Mouse (Mus musculus): Measurements from ENCODE around the gene Kif3b. TPM values are rescaled to one million over a fixed set of nuclear protein-coding genes. Genes with fewer than 3 reads are reported as not detected.
A peak's percentile ranks its signal among the peaks of the same experiment; 100 is the strongest.

The Kif3b gene
- total RNA-seq, 1 experiment from 2014 or later, result 34.4 TPM

GRCm38 (mm10) chr2:153298460-153298859, 7.2 kb downstream of the Kif3b start:
- DNase-seq, result no peak

DNA sequence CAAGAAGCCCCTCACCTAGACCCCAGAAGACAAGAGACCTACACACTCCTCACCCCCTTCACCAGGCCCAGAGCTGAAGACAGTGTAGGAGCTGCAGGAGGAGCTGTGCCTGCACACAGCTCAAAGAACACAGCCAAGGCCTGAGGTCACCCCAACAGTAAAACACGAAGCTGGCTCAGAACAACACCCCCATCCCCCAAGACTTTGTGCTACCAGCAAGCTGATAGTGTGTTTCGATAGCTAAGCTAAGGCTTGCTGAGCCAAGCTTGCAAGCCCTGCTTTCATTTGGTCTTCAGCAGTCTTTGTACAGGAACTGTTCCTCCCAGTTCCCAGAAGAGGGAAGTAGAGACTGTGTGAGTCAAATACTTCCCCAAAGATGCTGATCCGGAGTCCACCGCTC, 7.7 kb downstream of the Kif3b start:
- no peak for DNase-seq

DNA sequence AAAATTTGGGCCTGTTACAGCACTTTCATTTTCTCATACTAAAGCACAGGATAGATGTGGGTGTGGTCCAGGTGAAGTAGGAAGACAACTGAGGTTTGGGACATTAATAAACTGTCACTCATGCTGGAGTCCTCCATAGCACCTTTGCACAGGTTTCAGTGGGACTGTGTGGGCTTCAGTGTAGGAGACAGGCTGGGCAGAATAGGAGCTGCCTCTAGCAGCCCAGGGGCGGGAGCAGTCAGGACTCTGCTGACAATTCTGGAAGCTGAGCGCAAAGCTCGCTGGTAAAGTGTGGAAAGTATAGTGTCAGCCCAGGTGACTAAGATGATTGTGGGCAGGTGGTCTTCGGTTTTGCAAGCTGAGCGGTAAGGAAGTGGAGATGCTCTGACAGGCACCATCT, 9.9 kb downstream of the Kif3b start:
- DNase-seq, result no peak

DNA sequence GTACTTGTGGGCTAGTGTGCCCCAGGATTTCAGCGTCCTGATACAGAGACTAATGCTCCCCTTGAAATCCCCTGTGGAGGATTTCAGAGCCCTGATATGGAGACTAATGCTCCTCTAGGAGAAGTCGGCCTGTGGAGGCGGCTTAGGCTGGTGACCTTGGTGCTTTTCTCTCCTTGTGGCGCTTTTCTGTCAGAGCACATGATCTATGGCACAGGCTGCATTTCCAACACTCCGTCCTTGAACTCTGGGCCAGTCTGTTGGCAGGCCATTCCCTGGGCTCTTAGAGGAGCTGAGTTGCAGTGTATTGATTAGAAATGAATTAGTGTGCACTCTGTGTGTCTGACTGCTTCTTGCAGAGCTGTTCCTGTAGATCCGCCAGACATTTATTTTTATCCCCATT, 14.0 kb downstream of the Kif3b start:
- DNase-seq, result peak; percentile 71

DNA sequence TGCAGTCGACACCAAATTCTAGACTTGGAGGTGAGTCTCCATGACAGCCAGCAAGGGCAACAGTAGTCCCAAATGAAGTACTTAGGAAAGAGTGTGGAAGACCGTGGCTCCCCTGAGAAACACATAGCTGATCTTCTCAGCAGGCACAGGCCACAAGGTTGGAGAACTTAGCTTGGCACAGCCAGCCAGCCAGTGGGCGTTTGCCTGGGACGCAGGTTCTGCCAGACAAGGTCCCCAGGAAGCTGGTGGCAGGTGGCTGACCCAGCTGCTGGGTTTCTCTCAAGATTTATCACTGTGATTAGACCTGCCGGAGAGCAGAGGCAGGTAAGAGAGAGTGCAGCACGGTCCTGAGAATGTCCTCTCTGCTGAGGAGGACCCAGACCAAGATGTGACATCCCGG, 17.4 kb downstream of the Kif3b start:
- DNase-seq, result no peak

GRCm38 (mm10) chr2:153309106-153309505, 17.9 kb downstream of the Kif3b start:
- DNase-seq, result no peak

GRCm38 (mm10) chr2:153310228-153310627, 19.0 kb downstream of the Kif3b start:
- DNase-seq, result no peak

DNA sequence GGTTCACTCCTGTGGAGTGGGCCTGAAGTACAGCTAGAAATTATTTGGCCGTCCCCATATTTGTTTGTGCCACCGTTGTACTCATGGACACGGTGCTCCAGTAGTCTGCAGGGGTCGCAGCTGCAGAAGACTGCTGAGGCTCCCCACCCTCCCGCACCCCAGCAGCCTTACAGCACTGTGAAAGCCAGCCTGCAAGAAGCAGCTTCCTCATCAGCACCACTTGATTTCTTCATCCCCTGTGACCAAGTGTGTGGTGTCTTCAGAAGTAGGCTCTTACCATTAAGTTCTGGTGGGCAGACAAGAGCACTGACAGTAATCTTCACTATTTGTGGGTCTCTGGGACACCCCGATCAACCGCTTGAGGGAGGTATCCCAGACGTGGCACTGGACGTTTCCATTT, 21.7 kb downstream of the Kif3b start:
- no peak for DNase-seq

DNA sequence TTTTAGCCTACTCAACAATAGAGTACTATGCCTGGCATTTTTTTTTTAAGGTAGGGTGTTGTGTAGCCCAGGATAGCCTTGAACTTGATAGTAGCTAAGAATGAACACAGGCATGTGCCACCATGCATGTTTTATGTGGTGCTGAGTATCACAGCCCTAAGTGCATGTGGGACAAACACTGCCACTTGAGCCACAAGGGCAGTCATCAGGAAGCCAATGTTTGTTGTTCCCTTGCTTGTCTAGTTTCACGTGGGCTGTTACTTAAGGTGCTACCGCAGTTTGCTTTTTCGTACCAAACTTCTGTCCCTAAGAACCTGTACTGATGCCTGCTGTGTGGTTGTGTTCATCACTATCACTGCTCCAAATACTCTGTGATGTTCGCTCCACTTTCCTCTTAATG, 27.2 kb downstream of the Kif3b start:
- DNase-seq, result no peak

DNA sequence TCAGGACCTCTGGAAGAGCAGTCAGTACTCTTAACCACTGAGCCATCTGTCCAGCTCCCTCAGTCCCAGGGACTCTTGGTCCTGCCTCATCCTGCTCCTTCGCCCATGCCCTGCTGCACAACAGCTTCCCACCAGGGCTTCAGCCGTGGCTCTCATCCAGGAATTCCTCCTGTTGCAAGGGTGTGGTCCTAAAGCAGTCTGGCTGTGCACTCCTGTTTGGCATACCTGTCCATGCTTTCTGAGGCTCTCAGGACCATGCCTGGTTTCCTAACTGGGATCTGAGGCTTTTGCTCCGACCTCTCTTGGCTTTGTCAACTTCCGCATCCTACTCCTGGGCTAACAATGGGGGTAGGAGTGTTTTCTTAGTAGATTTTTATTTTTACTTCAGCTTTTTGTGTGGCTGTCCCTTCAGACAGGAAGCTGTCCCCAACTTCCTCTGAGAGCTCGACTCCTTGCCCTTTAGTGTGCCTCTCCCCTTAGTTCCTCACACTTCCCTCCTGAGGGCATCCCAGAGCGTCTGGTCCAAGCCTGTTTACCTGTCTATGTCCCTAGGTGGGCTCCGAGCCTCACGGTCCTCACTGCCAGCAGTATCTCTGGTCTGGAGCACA, 27.9 kb downstream of the Kif3b start:
- no peak for DNase-seq

- DNase-seq, result no peak
Measured at GRCm38 (mm10) chr2:153325706-153326376, 34.6 kb downstream of the Kif3b start.

DNA sequence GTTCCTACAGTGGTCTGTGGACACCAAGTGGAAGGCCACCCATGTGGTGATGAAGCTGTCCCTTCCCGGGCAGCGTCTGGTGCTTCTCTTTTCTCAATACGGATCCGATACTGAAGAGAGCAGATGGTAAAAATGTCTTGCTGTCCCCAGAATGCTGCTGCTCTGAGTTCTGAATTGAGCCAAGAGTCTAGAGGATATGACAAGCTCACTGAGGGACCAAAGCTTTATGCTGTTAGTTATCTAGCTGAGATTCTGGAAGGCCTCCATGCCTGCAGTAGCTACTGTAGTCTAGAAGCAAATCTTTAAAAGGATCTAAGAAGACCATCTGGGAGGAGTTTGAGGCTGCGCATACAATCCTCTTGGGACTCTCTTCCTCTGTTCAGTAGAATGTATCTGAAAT, 41.1 kb downstream of the Kif3b start:
- no peak for DNase-seq

DNA sequence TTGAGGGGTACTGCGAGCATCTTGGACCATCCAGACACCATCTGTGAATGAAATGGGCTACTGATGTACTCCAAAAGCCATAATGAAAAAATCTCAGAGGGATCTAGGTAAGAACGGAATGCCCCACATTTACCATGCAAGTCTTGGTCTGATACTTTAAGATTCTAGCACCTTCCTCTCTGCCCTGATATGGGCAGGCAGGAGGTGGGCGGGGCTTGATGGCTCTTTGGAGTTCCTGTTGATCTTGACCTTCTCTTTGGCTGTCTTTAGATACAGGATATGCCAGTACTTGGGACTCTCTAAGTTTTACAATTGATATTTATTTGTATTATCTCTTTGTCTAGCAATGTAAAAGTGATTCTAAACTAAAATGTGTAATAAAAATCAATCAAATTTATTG, 41.8 kb downstream of the Kif3b start:
- DNase-seq, result no peak

- DNase-seq, result no peak
Measured at GRCm38 (mm10) chr2:153333822-153334232, 42.6 kb downstream of the Kif3b start.

- DNase-seq, result no peak
Measured at GRCm38 (mm10) chr2:153334281-153334680, 43.1 kb downstream of the Kif3b start.

DNA sequence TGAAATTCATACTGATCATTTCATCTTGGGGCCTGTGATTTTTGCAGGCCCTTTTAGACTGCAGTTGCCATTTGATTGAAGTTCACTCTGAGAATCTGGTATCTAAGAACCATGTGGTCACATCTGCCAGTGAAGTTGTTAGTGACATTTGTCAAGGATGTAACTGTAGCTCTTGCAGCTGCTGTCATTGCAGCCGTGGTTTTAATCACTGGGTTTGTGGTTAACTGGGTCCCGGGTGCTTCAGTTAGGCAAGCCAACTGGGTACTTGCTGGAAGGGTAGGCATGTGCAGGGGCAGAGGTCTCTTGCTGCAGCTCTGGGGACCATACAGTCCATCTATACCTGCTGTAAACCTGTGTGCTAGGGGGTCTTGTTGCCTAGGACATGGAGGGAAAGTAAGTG, 44.9 kb downstream of the Kif3b start:
- no peak for DNase-seq

DNA sequence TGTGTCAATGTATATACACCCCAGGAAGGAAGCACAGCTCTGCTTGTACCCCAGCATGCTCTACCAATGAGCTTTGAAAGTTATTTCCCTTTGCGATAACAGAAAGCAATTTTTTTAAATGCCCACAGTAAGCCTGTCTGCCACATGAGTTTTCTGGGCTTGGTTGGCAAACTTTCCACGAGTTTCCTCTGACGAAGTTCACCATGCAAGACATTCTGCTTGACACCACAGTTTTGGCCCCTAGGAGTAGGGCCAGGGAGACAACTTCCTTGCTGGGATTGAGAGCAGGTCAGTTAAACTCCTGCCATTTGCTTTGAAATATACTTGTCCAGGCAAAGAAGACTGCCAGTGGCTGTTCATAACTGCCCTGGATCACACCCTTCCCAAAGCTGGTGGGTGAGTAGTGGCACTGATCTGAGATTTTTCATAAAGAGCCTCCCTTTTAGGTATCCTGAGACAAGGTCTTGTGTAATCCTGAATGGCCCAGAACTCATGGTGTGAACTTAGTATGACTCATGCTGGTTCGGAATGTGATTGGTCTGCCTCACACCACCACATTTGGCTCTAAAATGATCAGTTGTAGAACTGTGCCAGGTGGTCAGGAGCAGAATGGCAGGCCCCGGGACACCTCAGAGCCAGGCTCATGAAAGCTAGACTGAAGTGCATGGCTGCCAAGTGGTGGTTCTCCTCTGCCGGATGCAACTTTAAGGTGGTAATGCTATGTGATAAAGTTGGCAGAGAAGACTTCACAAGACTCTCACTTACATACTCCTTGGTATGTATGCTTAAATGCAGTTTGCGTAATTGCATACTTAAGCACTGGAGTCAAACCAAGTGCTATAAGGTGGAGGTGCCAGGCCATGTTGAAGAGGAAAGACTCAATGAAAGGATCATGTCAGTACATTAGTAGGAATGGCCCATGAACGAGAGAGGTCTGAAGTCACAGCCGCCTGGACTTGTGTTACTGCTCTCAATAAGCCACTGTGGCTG, 47.4 kb downstream of the Kif3b start:
- DNase-seq, result no peak

GRCm38 (mm10) chr2:153342166-153342565, 51.0 kb downstream of the Kif3b start:
- DNase-seq, result no peak

DNA sequence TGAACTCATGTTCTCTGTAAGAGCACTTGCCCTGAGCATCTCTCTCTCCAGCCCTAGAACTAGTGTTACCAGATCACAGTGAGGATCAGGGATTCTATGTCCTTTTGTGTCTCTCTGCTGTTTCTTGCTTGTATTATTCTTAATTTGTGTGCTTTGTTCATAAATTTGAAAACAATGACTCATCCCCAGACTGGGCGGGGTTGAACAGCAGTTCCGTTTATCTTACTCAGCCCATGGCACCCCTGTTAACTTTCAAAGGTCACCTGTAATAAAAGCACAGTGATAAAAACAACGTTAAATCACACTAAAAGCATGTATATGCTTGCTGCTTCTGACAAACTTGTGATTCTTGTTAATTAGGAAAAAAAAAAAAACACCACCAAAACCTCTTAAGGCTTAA, 51.4 kb downstream of the Kif3b start:
- DNase-seq, result peak; percentile 21

GRCm38 (mm10) chr2:153343191-153343590, 52.0 kb downstream of the Kif3b start:
- no peak for DNase-seq

DNA sequence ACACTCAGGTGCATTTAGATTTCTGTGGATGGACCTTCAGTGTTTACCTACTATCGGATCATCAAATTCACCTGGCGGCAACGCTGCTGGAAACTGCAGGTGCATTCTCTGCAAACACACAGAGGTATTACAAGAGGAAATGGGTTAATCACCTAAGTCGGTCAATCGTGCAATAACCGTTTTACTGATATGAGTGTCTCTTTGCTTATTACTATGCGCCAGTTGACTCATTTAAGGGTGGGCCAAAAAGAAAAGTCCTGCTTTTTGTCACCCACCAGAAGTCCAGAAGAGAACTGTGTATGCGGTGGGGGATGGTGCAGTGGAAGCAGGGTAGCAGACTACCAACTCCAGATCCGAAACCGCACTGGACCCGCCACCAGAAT, 53.8 kb downstream of the Kif3b start:
- no peak for DNase-seq

DNA sequence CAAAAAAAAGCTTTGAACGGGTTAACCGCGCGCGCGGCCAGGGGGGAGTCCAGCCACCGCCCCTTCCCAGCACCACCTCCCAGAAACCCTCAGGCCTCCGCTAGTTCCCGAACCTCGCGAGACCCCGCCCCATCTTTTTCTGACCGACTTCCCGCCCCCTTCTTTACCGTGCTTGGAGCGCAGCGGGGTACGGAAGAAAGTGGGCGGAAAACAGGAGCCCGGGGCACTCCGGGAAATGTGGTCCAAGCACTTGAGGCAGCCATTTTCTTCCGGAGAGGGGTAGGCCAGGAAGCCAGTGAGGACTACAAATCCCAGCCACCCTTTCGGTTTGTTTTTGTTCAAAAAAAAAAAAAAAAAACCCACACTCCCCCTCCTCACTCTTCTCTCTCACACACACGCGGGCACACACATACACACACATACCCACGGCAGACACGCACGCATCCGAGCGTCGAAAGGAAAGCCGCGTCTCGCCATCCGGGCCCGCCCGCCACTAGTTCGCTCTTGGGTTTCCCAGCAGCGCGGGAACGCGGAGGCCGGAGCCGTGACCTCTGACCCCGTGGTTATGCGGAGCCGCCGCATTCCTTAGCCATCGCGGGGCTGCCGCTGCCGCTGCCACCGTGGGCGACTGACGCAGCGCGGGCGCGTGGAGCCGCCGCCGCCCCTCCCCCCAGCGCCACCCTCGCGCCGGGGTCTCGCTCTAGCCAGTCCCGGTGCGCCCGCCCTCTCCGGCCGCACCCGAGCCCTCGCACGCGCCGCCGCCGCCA, 54.4 kb downstream of the Kif3b start, which contains the start of gene Asxl1:
Gene Asxl1 (plus strand): TSS at position 376 of the 767 bp plus-strand sequence.
- DNase-seq, result peak; percentile 93
